Mouse (Mus musculus): ENCODE results near the gene Taf15. TPM values are rescaled to one million over a fixed set of nuclear protein-coding genes. Genes with fewer than 3 reads are reported as not detected.

Taf15 gene
- 109 and 120 TPM in 2 replicates for polyA plus RNA-seq (2012; rRNA removed)

GRCm38 (mm10) chr11:83472324-83473234, at the start of gene Taf15:
Gene Taf15 (plus strand): TSS chr11:83473086.

DNA sequence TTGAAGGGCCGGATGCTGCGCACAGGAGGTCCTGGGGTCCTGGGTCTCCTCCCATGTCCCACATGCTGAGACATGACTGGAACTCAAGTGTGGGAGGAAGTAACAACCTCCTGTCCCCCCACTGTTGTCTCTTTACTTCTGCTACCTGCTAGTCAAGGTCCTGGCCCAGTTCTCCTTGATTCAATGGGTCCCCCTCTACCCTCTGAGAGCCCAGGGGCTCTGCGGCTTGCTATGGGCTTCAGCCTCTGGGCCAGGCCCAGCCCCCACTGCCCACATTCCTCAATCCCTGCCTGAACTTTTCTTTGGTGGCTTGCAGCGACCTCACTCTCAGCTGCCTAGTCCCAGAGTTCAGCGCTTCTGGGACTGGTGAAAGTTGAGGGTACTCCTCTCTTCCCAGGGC, 43.5 kb upstream of the Taf15 start, which contains the start of gene Gas2l2:
Gene Gas2l2 (minus strand): TSS at position 101 of the 400 bp plus-strand sequence.

GRCm38 (mm10) chr11:83437377-83437776, 35.5 kb upstream of the Taf15 start, which contains the start of gene 1700020L24Rik:
Gene 1700020L24Rik (plus strand): TSS chr11:83437677.

DNA sequence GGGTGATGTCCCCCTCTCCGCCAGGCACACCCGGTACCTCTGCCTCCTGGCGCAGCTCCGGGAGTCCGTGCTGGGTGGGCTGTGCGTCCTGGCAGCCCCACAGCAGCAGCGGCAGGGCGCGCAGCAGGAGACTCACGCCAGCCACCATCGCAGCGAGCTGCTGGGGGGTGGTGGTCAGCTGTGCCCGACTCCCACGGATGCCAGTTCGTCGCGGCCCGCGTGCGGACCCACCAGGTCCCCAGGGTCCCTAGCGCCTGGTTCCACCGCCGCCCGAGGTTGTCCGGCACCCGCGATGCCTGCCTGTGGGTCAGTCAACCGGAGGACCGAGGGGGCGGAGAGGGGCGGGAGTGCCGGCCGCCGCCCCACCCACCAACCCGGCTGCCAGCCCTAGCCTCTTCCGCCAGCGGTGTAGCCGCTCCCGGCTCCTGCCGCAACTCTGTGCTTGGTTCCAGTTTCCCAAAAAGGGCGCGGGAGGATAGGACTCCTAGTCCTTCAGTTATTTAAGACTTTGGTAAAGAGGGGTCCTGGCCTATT, 10.1 kb upstream of the Taf15 start, which contains the start of gene Mmp28:
Gene Mmp28 (minus strand): TSS at position 361 of the 534 bp plus-strand sequence.

DNA sequence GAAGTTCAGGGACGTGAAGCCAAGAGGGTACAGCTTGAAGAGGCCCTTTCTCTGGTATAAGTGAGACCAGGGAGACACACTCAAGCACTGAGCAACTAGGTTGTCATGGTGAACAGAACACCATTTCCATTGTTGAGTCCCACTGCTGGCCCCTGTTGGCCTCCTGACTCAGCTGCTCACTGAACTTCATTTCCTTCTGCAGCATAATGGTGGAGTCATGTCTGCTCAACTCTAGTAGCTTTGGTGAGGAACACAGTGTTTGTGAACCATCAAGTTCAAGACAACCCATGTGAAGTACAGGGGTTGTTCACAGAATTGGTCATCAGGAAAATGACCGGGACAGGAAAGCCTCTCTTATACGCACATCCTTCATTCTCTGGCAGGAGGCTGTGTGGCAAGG, 49.2 kb downstream of the Taf15 start, which contains the start of gene Heatr9:
Gene Heatr9 (minus strand): TSS at position 101 of the 400 bp plus-strand sequence.

DNA sequence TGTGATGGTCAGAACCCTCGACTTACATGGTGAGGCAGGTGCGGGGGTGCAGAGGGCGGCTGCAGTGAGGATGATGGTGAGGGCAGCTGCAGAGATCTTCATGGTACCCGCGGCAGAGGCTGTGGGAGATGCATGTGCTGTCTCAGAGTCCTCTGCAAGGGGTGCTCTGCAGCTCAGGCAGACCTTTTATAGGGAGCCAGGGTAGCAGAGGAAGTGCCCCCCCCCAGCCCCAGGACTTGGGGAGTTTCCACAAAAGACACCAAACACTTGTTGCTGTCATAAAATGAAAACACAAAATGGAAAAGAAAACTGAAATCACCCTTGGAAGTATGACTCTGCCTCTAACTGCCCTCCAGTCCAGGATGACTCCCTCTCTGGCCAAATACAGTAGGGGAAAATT, 57.5 kb downstream of the Taf15 start, which contains the start of gene Ccl5:
Gene Ccl5 (minus strand): TSS at position 159 of the 400 bp plus-strand sequence.

Other genes with a start within 250 kb of the Taf15 start
- 0.04 and 0.06 TPM in 2 replicates for gene Slfn14, start 186.4 kb upstream of the Taf15 start, polyA plus RNA-seq (2012; rRNA removed)
- gene Ap2b1, start 174.1 kb upstream of the Taf15 start, polyA plus RNA-seq (2012; rRNA removed) = 91.3 and 95.0 TPM in 2 replicates
- 13.1 and 15.2 TPM in 2 replicates for gene Pex12, start 170.5 kb upstream of the Taf15 start, polyA plus RNA-seq (2012; rRNA removed)
- gene Rasl10b, start 63.9 kb upstream of the Taf15 start, polyA plus RNA-seq (2012; rRNA removed) = 43.2 and 47.1 TPM in 2 replicates
- gene Gas2l2, start 43.6 kb upstream of the Taf15 start, polyA plus RNA-seq (2012; rRNA removed) = 0.29 and 0.37 TPM in 2 replicates
- gene 1700020L24Rik, start 35.4 kb upstream of the Taf15 start, polyA plus RNA-seq (2012; rRNA removed) = 0.41 and 0.44 TPM in 2 replicates
- 5.2 and 5.4 TPM in 2 replicates for gene Mmp28, start 10.0 kb upstream of the Taf15 start, polyA plus RNA-seq (2012; rRNA removed)
- gene Heatr9, start 49.1 kb downstream of the Taf15 start, polyA plus RNA-seq (2012; rRNA removed) = not detected in 2 replicates
- 0.65 and 2.0 TPM in 2 replicates for gene Ccl5, start 57.4 kb downstream of the Taf15 start, polyA plus RNA-seq (2012; rRNA removed)
- gene Ccl9, start 105.5 kb downstream of the Taf15 start, polyA plus RNA-seq (2012; rRNA removed) = 2.4 and 4.1 TPM in 2 replicates
- 1.4 and 2.4 TPM in 2 replicates for gene Ccl6, start 120.0 kb downstream of the Taf15 start, polyA plus RNA-seq (2012; rRNA removed)
- not detected in 2 replicates for gene Rpl9-ps1, start 172.5 kb downstream of the Taf15 start, polyA plus RNA-seq (2012; rRNA removed)
- 6.2 and 7.1 TPM in 2 replicates for gene Ccl3, start 176.3 kb downstream of the Taf15 start, polyA plus RNA-seq (2012; rRNA removed)
- 4.9 and 7.8 TPM in 2 replicates for gene Ccl4, start 189.5 kb downstream of the Taf15 start, polyA plus RNA-seq (2012; rRNA removed)
- 0.44 and 0.90 TPM in 2 replicates for gene Wfdc17, start 230.9 kb downstream of the Taf15 start, polyA plus RNA-seq (2012; rRNA removed)
- gene Wfdc18, start 235.9 kb downstream of the Taf15 start, polyA plus RNA-seq (2012; rRNA removed) = 0.35 TPM in 1 of 2 replicates, not detected in the other

Measured in central nervous system, embryonic 14 days (tissue).